In the genomic region with DNA sequence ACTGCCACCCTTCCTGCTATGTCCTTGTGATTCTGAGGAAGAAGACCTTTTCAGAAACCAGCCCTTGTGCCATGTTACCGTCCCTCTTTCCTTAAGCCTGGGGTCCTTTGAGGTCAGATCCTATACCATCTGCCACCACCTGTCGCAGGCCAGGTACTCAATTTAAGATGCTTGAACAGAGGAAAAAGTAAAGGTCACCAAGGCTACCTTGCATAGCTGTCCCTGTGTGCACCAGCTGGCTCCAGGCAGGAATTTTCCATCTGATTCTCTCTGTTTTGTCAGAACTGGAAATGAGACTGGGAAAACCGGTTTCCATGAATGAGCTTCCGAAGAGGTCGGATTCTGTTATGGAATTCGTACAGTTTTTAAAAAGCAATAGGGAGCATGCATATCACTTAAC, we compare ENCODE assay signal across 17 mouse cellular contexts.
DNase-seq lines count a peak whose midpoint lies in the region; ATAC-seq lines count a peak whose summit lies in the region.
"Had no signal": no experiment of that assay in that cellular context is flagged by ENCODE, and none has a peak within 500 bp of the region (broad histone marks: within the 10 kb centered on the region; RNA-seq: fewer than 3 reads in every experiment).

No protein-coding gene starts in this region.

- no peak overlapping the region for H3K4me2 ChIP-seq in forebrain, embryonic 11.5 days (ENCODE audit: low read depth, low read length, severe bottlenecking)
- no peak overlapping the region for H3K4me2 ChIP-seq in forebrain, embryonic 16.5 days (ENCODE audit: low read length)
- no peak overlapping the region for H3K4me2 ChIP-seq in lung, embryonic 15.5 days
- H3K4me2 ChIP-seq in intestine, embryonic 16.5 days (ENCODE audit: low read depth, low read length), result no peak overlapping the region
- H3K4me2 ChIP-seq: heart, embryonic 15.5 days; hindbrain, embryonic 15.5 days; liver, embryonic 15.5 days; midbrain, embryonic 11.5 days had no signal

- no peak for ATAC-seq in forebrain, embryonic 11.5 days (replicated peaks; ENCODE audit: low FRiP score)
- no peak for ATAC-seq in forebrain, embryonic 16.5 days
- no peak for ATAC-seq in lung, embryonic 15.5 days (ENCODE audit: borderline replicate concordance, extremely low read depth, low FRiP score, low TSS enrichment)
- no peak for ATAC-seq in intestine, embryonic 16.5 days

- H3K27me3 ChIP-seq in forebrain, embryonic 11.5 days (ENCODE audit: control insufficient read depth, insufficient read depth, low read length), result no peaks in the 10 kb centered on the region
- H3K27me3 ChIP-seq in forebrain, embryonic 16.5 days (replicated peaks; ENCODE audit: control insufficient read depth, insufficient read depth, low read length), result no peaks in the 10 kb centered on the region
- no peaks in the 10 kb centered on the region for H3K27me3 ChIP-seq in lung, embryonic 15.5 days
- H3K27me3 ChIP-seq in intestine, embryonic 16.5 days (replicated peaks; ENCODE audit: control insufficient read depth, insufficient read depth, low read length), result no peaks in the 10 kb centered on the region
- H3K27me3 ChIP-seq: heart, embryonic 15.5 days; hindbrain, embryonic 15.5 days; liver, embryonic 15.5 days had no signal

- H3K36me3 ChIP-seq in forebrain, embryonic 11.5 days (ENCODE audit: control insufficient read depth, insufficient read depth, low read length), result no peaks in the 10 kb centered on the region
- H3K36me3 ChIP-seq in forebrain, embryonic 16.5 days (ENCODE audit: control insufficient read depth, insufficient read depth), result no peaks in the 10 kb centered on the region
- no peaks in the 10 kb centered on the region for H3K36me3 ChIP-seq in lung, embryonic 15.5 days
- no peaks in the 10 kb centered on the region for H3K36me3 ChIP-seq in intestine, embryonic 16.5 days (ENCODE audit: control insufficient read depth, insufficient read depth, low read length)
- H3K36me3 ChIP-seq: forebrain, embryonic 10.5 days; heart, embryonic 15.5 days; hindbrain, embryonic 15.5 days; liver, embryonic 15.5 days had no signal

- no peaks in the 10 kb centered on the region for H3K9me3 ChIP-seq in forebrain, embryonic 11.5 days (ENCODE audit: control insufficient read depth, low read length)
- no peaks in the 10 kb centered on the region for H3K9me3 ChIP-seq in forebrain, embryonic 16.5 days (ENCODE audit: control insufficient read depth, low read length)
- H3K9me3 ChIP-seq in lung, embryonic 15.5 days, result no peaks in the 10 kb centered on the region
- H3K9me3 ChIP-seq in intestine, embryonic 16.5 days (ENCODE audit: control insufficient read depth, low read length), result no peaks in the 10 kb centered on the region
- H3K9me3 ChIP-seq: forebrain, embryonic 10.5 days; heart, embryonic 15.5 days; hindbrain, embryonic 15.5 days; liver, embryonic 15.5 days had no signal

- H3K4me3 ChIP-seq in forebrain, embryonic 11.5 days (ENCODE audit: low read depth, low read length), result no peak overlapping the region
- no peak overlapping the region for H3K4me3 ChIP-seq in forebrain, embryonic 16.5 days (replicated peaks; ENCODE audit: low read length)
- H3K4me3 ChIP-seq in lung, embryonic 15.5 days, result no peak overlapping the region
- H3K4me3 ChIP-seq in intestine, embryonic 16.5 days (ENCODE audit: low read length), result no peak overlapping the region
- H3K4me3 ChIP-seq: forebrain, embryonic 10.5 days; heart, embryonic 15.5 days; hindbrain, embryonic 15.5 days; left cerebral cortex, adult 2 months; liver, embryonic 15.5 days had no signal

- peak; percentile 36 for DNase-seq in forebrain, embryonic 11.5 days (ENCODE audit: low spot score)
- no peak for DNase-seq in lung, postnatal 14 days
- DNase-seq in cerebellum, adult 18-20 months, result peak; percentile 40 to 51
- DNase-seq in cerebellum, postnatal 36 days, result peak; percentile 39 to 40
- DNase-seq: adrenal gland, postnatal 36 days; gastrocnemius, postnatal 36 days; heart, postnatal 36 days; liver had no signal

- WGBS in forebrain, embryonic 11.5 days, result 91% methylated on average over 6 of the region's 6 CpGs
- 94% methylated on average over 6 of the region's 6 CpGs for WGBS in forebrain, embryonic 16.5 days
- WGBS in lung, embryonic 15.5 days, result 52% methylated on average over 6 of the region's 6 CpGs
- 85% methylated on average over 6 of the region's 6 CpGs for WGBS in intestine, embryonic 16.5 days

- no peak overlapping the region for H3K9ac ChIP-seq in forebrain, embryonic 11.5 days (ENCODE audit: low read length)
- H3K9ac ChIP-seq in forebrain, embryonic 16.5 days (replicated peaks; ENCODE audit: low read depth, low read length), result no peak overlapping the region
- H3K9ac ChIP-seq in lung, embryonic 15.5 days, result no peak overlapping the region
- no peak overlapping the region for H3K9ac ChIP-seq in intestine, embryonic 16.5 days (ENCODE audit: low read depth, low read length)
- H3K9ac ChIP-seq: heart, embryonic 15.5 days; hindbrain, embryonic 15.5 days; liver, embryonic 15.5 days had no signal

- H3K4me1 ChIP-seq in forebrain, embryonic 11.5 days (replicated peaks; ENCODE audit: control insufficient read depth, insufficient read depth, low read length), result no peaks in the 10 kb centered on the region
- 0 out of 2 replicates have a peak, but pooled peaks cover 3% of the 10 kb centered on the region for H3K4me1 ChIP-seq in forebrain, embryonic 16.5 days (replicated peaks; ENCODE audit: control insufficient read depth, insufficient read depth, low read length)
- H3K4me1 ChIP-seq in lung, embryonic 15.5 days, result peaks cover 27% of the 10 kb centered on the region
- no peaks in the 10 kb centered on the region for H3K4me1 ChIP-seq in intestine, embryonic 16.5 days (ENCODE audit: control insufficient read depth, insufficient read depth, low read length)
- H3K4me1 ChIP-seq: forebrain, embryonic 10.5 days; hindbrain, embryonic 15.5 days; liver, embryonic 15.5 days had no signal

- H3K27ac ChIP-seq in forebrain, embryonic 11.5 days (ENCODE audit: low read depth, low read length), result no peak overlapping the region
- no peak overlapping the region for H3K27ac ChIP-seq in forebrain, embryonic 16.5 days (ENCODE audit: low read length)
- H3K27ac ChIP-seq in lung, embryonic 15.5 days, result peak overlapping the region; percentile 54
- no peak overlapping the region for H3K27ac ChIP-seq in intestine, embryonic 16.5 days (ENCODE audit: low read length)
- H3K27ac ChIP-seq: forebrain, embryonic 10.5 days; heart, embryonic 15.5 days; hindbrain, embryonic 15.5 days; left cerebral cortex, adult 2 months; liver, embryonic 15.5 days had no signal
